Mouse (Mus musculus): ENCODE measurements around the gene Orm2. TPM values are rescaled to one million over a fixed set of nuclear protein-coding genes. Genes with fewer than 3 reads are reported as not detected.

Gene Orm2
- polyA plus RNA-seq, 1 experiment from 2014 or later, result not detected

- H3K4me1 ChIP-seq (ENCODE audit: control insufficient read depth, insufficient read depth, low read length), result peaks cover 3% of the 10 kb centered on the region; the same call in 1 of the 2 replicates
- H3K4me2 ChIP-seq (ENCODE audit: low read depth), result no peak overlapping the region
- H3K36me3 ChIP-seq (ENCODE audit: control insufficient read depth, insufficient read depth, low read length), result no peaks in the 10 kb centered on the region
- WGBS, result 87% methylated on average over 18 of the region's 18 CpGs
- no peaks in the 10 kb centered on the region for H3K9me3 ChIP-seq (ENCODE audit: control insufficient read depth, low read length)
- no peak for ATAC-seq (ENCODE audit: insufficient read depth, low FRiP score, low TSS enrichment)
- no peaks in the 10 kb centered on the region for H3K27me3 ChIP-seq (ENCODE audit: control insufficient read depth, insufficient read depth, low read length)
- no peak overlapping the region for H3K4me3 ChIP-seq (ENCODE audit: low read depth, low read length)
- no peak overlapping the region for H3K27ac ChIP-seq (ENCODE audit: low read depth, low read length)
- no peak overlapping the region for H3K9ac ChIP-seq (ENCODE audit: low read length)
- DNase-seq (ENCODE audit: low spot score), result no peak
Observed at GRCm38 (mm10) chr4:63400541-63401306, 38.5 kb downstream of the Orm2 start.

GRCm38 (mm10) chr4:63401620-63402019 lies 39.4 kb downstream of the Orm2 start:
- peaks cover 3% of the 10 kb centered on the region; the same call in 1 of the 2 replicates for H3K4me1 ChIP-seq (ENCODE audit: control insufficient read depth, insufficient read depth, low read length)
- no peaks in the 10 kb centered on the region for H3K27me3 ChIP-seq (ENCODE audit: control insufficient read depth, insufficient read depth, low read length)
- ATAC-seq (ENCODE audit: insufficient read depth, low FRiP score, low TSS enrichment) (no peak), DNase-seq (ENCODE audit: low spot score) (no peak)
- H3K4me3 ChIP-seq (ENCODE audit: low read depth, low read length), result no peak overlapping the region
- no peaks in the 10 kb centered on the region for H3K36me3 ChIP-seq (ENCODE audit: control insufficient read depth, insufficient read depth, low read length)
- WGBS, result 91% methylated on average over 6 of the region's 6 CpGs
- no peak overlapping the region for H3K9ac ChIP-seq (ENCODE audit: low read length)
- H3K9me3 ChIP-seq (ENCODE audit: control insufficient read depth, low read length), result no peaks in the 10 kb centered on the region
- H3K4me2 ChIP-seq (ENCODE audit: low read depth), result no peak overlapping the region
- no peak overlapping the region for H3K27ac ChIP-seq (ENCODE audit: low read depth, low read length)

GRCm38 (mm10) chr4:63402056-63402455 lies 39.8 kb downstream of the Orm2 start:
- Histone ChIP-seq H3K4me1 (ENCODE audit: control insufficient read depth, insufficient read depth, low read length) (peaks cover 3% of the 10 kb centered on the region; the same call in 1 of the 2 replicates), H3K4me2 (ENCODE audit: low read depth) (no peak overlapping the region), H3K4me3 (ENCODE audit: low read depth, low read length) (no peak overlapping the region), H3K36me3 (ENCODE audit: control insufficient read depth, insufficient read depth, low read length) (no peaks in the 10 kb centered on the region), H3K9ac (ENCODE audit: low read length) (peak overlapping the region; percentile 56; the same call in 1 of the 2 replicates), H3K27ac (ENCODE audit: low read depth, low read length) (no peak overlapping the region), H3K27me3 (ENCODE audit: control insufficient read depth, insufficient read depth, low read length) (no peaks in the 10 kb centered on the region), H3K9me3 (ENCODE audit: control insufficient read depth, low read length) (no peaks in the 10 kb centered on the region)
- ATAC-seq (ENCODE audit: insufficient read depth, low FRiP score, low TSS enrichment) (no peak), DNase-seq (ENCODE audit: low spot score) (no peak)
- WGBS, result 93% methylated on average over 9 of the region's 10 CpGs

GRCm38 (mm10) chr4:63402558-63402957 lies 40.3 kb downstream of the Orm2 start:
- H3K4me3 ChIP-seq (ENCODE audit: low read depth, low read length), result peak overlapping the region; percentile 16; the same call in 1 of the 2 replicates
- DNase-seq (ENCODE audit: low spot score) (no peak), ATAC-seq (ENCODE audit: insufficient read depth, low FRiP score, low TSS enrichment) (no peak)
- H3K4me1 ChIP-seq (ENCODE audit: control insufficient read depth, insufficient read depth, low read length), result peaks cover 3% of the 10 kb centered on the region; the same call in 1 of the 2 replicates
- H3K9ac ChIP-seq (ENCODE audit: low read length), result peak overlapping the region; percentile 56
- H3K9me3 ChIP-seq (ENCODE audit: control insufficient read depth, low read length), result no peaks in the 10 kb centered on the region
- no peaks in the 10 kb centered on the region for H3K27me3 ChIP-seq (ENCODE audit: control insufficient read depth, insufficient read depth, low read length)
- H3K27ac ChIP-seq (ENCODE audit: low read depth, low read length), result peak overlapping the region; percentile 62; the same call in 1 of the 2 replicates
- peak overlapping the region; percentile 33 for H3K4me2 ChIP-seq (ENCODE audit: low read depth)
- 62% methylated on average over 6 of the region's 6 CpGs for WGBS
- no peaks in the 10 kb centered on the region for H3K36me3 ChIP-seq (ENCODE audit: control insufficient read depth, insufficient read depth, low read length)

- peak within 1 kb of the TSS; percentile 16 for H3K4me3 ChIP-seq (ENCODE audit: low read depth, low read length)
- no peaks in the 10 kb centered on the region for H3K9me3 ChIP-seq (ENCODE audit: control insufficient read depth, low read length)
- ATAC-seq (ENCODE audit: insufficient read depth, low FRiP score, low TSS enrichment), result peak; percentile 71
- peak within 1 kb of the TSS; percentile 56 for H3K9ac ChIP-seq (ENCODE audit: low read length)
- whole genome bisulfite sequencing, result 24% methylated on average over 16 of the region's 17 CpGs
- H3K36me3 ChIP-seq (ENCODE audit: control insufficient read depth, insufficient read depth, low read length), result no peaks in the 10 kb centered on the region
- H3K27ac ChIP-seq (ENCODE audit: low read depth, low read length), result peak within 1 kb of the TSS; percentile 62; the same call in 1 of the 2 replicates
- H3K4me1 ChIP-seq (ENCODE audit: control insufficient read depth, insufficient read depth, low read length), result peaks cover 3% of the 10 kb centered on the region; the same call in 1 of the 2 replicates
- no peaks in the 10 kb centered on the region; the same call in 1 of the 2 replicates for H3K27me3 ChIP-seq (ENCODE audit: control insufficient read depth, insufficient read depth, low read length)
- peak; percentile 77 for DNase-seq (ENCODE audit: low spot score)
- H3K4me2 ChIP-seq (ENCODE audit: low read depth), result peak within 1 kb of the TSS; percentile 33
Observed at GRCm38 (mm10) chr4:63403040-63403959, 41.1 kb downstream of the Orm2 start, which contains the start of gene Akna. Gene Akna, minus strand, starts transcription at chr4:63403354.

GRCm38 (mm10) chr4:63404205-63404604 lies 42.0 kb downstream of the Orm2 start:
- Histone ChIP-seq H3K36me3 (ENCODE audit: control insufficient read depth, insufficient read depth, low read length) (no peaks in the 10 kb centered on the region), H3K27me3 (ENCODE audit: control insufficient read depth, insufficient read depth, low read length) (peaks cover 2% of the 10 kb centered on the region; the same call in 1 of the 2 replicates), H3K9me3 (ENCODE audit: control insufficient read depth, low read length) (no peaks in the 10 kb centered on the region), H3K9ac (ENCODE audit: low read length) (no peak overlapping the region), H3K4me3 (ENCODE audit: low read depth, low read length) (no peak overlapping the region), H3K4me2 (ENCODE audit: low read depth) (no peak overlapping the region), H3K4me1 (ENCODE audit: control insufficient read depth, insufficient read depth, low read length) (peaks cover 8% of the 10 kb centered on the region), H3K27ac (ENCODE audit: low read depth, low read length) (no peak overlapping the region)
- DNase-seq (ENCODE audit: low spot score) (no peak), ATAC-seq (ENCODE audit: insufficient read depth, low FRiP score, low TSS enrichment) (no peak)
- WGBS, result 68% methylated on average over 7 of the region's 7 CpGs

GRCm38 (mm10) chr4:63405051-63405450 lies 42.8 kb downstream of the Orm2 start:
- WGBS, result 34% methylated on average over 7 of the region's 7 CpGs
- Histone ChIP-seq H3K36me3 (ENCODE audit: control insufficient read depth, insufficient read depth, low read length) (no peaks in the 10 kb centered on the region), H3K4me2 (ENCODE audit: low read depth) (no peak overlapping the region), H3K4me3 (ENCODE audit: low read depth, low read length) (no peak overlapping the region), H3K4me1 (ENCODE audit: control insufficient read depth, insufficient read depth, low read length) (peaks cover 8% of the 10 kb centered on the region), H3K9me3 (ENCODE audit: control insufficient read depth, low read length) (no peaks in the 10 kb centered on the region), H3K27me3 (ENCODE audit: control insufficient read depth, insufficient read depth, low read length) (peaks cover 2% of the 10 kb centered on the region; the same call in 1 of the 2 replicates), H3K9ac (ENCODE audit: low read length) (no peak overlapping the region), H3K27ac (ENCODE audit: low read depth, low read length) (no peak overlapping the region)
- ATAC-seq (ENCODE audit: insufficient read depth, low FRiP score, low TSS enrichment) (no peak), DNase-seq (ENCODE audit: low spot score) (no peak)

GRCm38 (mm10) chr4:63405683-63406082 lies 43.4 kb downstream of the Orm2 start:
- Histone ChIP-seq H3K4me3 (ENCODE audit: low read depth, low read length) (no peak overlapping the region), H3K36me3 (ENCODE audit: control insufficient read depth, insufficient read depth, low read length) (no peaks in the 10 kb centered on the region), H3K4me1 (ENCODE audit: control insufficient read depth, insufficient read depth, low read length) (peaks cover 8% of the 10 kb centered on the region), H3K9me3 (ENCODE audit: control insufficient read depth, low read length) (no peaks in the 10 kb centered on the region), H3K27me3 (ENCODE audit: control insufficient read depth, insufficient read depth, low read length) (peaks cover 2% of the 10 kb centered on the region; the same call in 1 of the 2 replicates), H3K27ac (ENCODE audit: low read depth, low read length) (no peak overlapping the region), H3K4me2 (ENCODE audit: low read depth) (no peak overlapping the region), H3K9ac (ENCODE audit: low read length) (no peak overlapping the region)
- DNase-seq (ENCODE audit: low spot score) (no peak), ATAC-seq (ENCODE audit: insufficient read depth, low FRiP score, low TSS enrichment) (no peak)
- 62% methylated on average over 4 of the region's 4 CpGs for WGBS

Data from neural tube, embryonic 11.5 days (tissue).